Mouse (Mus musculus): ENCODE results near the gene Rdh5. TPM values are rescaled to one million over a fixed set of nuclear protein-coding genes. Genes with fewer than 3 reads are reported as not detected.

The Rdh5 gene
- polyA plus RNA-seq, 1 experiment from 2014 or later: 15.5 TPM

DNA sequence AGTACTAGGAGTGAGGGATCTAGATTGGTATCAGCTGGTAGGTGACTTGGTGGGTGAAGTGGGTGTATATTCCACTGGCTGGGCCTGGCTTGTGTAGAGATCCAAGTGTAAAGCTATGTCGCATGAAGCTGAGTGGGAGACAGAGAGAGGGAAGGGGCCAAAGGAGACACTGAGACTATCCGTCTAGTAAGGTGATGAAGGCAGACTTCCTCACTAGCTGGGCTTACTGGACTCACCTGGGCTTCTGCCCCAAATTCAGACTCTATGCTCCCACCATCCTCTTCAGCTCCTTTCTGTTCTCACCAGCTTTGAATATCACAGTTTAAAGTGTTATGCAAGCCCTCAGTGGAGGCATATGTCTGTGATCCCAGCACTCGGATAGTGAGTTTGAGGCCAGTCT, 6.0 kb downstream of the Rdh5 start:
- Histone ChIP-seq H3K4me1 (ENCODE audit: control insufficient read depth, insufficient read depth, low read length) (peaks cover 15% of the 10 kb centered on the region), H3K4me2 (ENCODE audit: low read depth, low read length) (no peak overlapping the region), H3K27ac (replicated peaks; ENCODE audit: low read depth, low read length) (no peak overlapping the region), H3K9me3 (ENCODE audit: control insufficient read depth, low read length) (no peaks in the 10 kb centered on the region), H3K27me3 (replicated peaks; ENCODE audit: control insufficient read depth, insufficient read depth, low read length) (no peaks in the 10 kb centered on the region), H3K4me3 (ENCODE audit: low read depth, low read length) (no peak overlapping the region), H3K36me3 (ENCODE audit: control insufficient read depth, insufficient read depth, low read length) (peaks cover 63% of the 10 kb centered on the region), H3K9ac (ENCODE audit: low read depth, low read length) (no peak overlapping the region)
- ATAC-seq (ENCODE audit: low read depth) (no peak), DNase-seq (ENCODE audit: low spot score) (no peak)
- 89% methylated on average over 3 of the region's 3 CpGs for WGBS

DNA sequence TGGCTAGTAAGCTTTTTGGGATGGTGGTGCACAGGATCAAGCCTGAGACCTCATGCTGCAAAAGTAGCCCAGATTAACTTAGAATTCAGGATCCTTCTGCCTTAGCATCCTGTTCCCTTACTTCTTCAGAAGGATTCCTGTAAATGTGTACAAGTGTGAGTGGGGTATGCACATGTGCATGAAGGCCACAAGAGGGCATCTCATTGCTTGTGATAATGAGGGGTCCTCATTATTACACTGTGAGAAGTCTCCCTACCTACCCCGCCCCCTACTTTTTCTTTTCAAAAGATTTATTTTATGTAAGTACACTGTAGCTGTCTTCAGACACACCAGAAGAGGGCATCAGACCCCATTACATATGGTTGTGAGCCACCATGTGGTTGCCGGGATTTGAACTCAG, 7.1 kb downstream of the Rdh5 start:
- H3K27me3 ChIP-seq (replicated peaks; ENCODE audit: control insufficient read depth, insufficient read depth, low read length): no peaks in the 10 kb centered on the region
- H3K4me3 ChIP-seq (ENCODE audit: low read depth, low read length): no peak overlapping the region
- DNase-seq (ENCODE audit: low spot score) (no peak), ATAC-seq (ENCODE audit: low read depth) (no peak)
- no peaks in the 10 kb centered on the region for H3K9me3 ChIP-seq (ENCODE audit: control insufficient read depth, low read length)
- peaks cover 66% of the 10 kb centered on the region for H3K36me3 ChIP-seq (ENCODE audit: control insufficient read depth, insufficient read depth, low read length)
- no peak overlapping the region for H3K4me2 ChIP-seq (ENCODE audit: low read depth, low read length)
- H3K27ac ChIP-seq (replicated peaks; ENCODE audit: low read depth, low read length): no peak overlapping the region
- no peak overlapping the region for H3K9ac ChIP-seq (ENCODE audit: low read depth, low read length)
- peaks cover 10% of the 10 kb centered on the region for H3K4me1 ChIP-seq (ENCODE audit: control insufficient read depth, insufficient read depth, low read length)
- 95% methylated on average over 2 of the region's 2 CpGs for WGBS

GRCm38 (mm10) chr10:128913696-128914095, 9.0 kb downstream of the Rdh5 start:
- ATAC-seq (ENCODE audit: low read depth) (no peak), DNase-seq (ENCODE audit: low spot score) (no peak)
- H3K4me3 ChIP-seq (ENCODE audit: low read depth, low read length): no peak overlapping the region
- no peak overlapping the region for H3K27ac ChIP-seq (replicated peaks; ENCODE audit: low read depth, low read length)
- 81% methylated on average over 12 of the region's 12 CpGs for WGBS
- no peak overlapping the region for H3K9ac ChIP-seq (ENCODE audit: low read depth, low read length)
- no peaks in the 10 kb centered on the region for H3K27me3 ChIP-seq (replicated peaks; ENCODE audit: control insufficient read depth, insufficient read depth, low read length)
- no peak overlapping the region for H3K4me2 ChIP-seq (ENCODE audit: low read depth, low read length)
- H3K36me3 ChIP-seq (ENCODE audit: control insufficient read depth, insufficient read depth, low read length): peaks cover 66% of the 10 kb centered on the region
- H3K9me3 ChIP-seq (ENCODE audit: control insufficient read depth, low read length): no peaks in the 10 kb centered on the region
- H3K4me1 ChIP-seq (ENCODE audit: control insufficient read depth, insufficient read depth, low read length): peaks cover 10% of the 10 kb centered on the region

- Histone ChIP-seq H3K27me3 (replicated peaks; ENCODE audit: control insufficient read depth, insufficient read depth, low read length) (no peaks in the 10 kb centered on the region), H3K4me3 (ENCODE audit: low read depth, low read length) (no peak overlapping the region), H3K4me1 (ENCODE audit: control insufficient read depth, insufficient read depth, low read length) (peaks cover 10% of the 10 kb centered on the region), H3K27ac (replicated peaks; ENCODE audit: low read depth, low read length) (peak overlapping the region; percentile 16; the same call in 1 of the 2 replicates), H3K9ac (ENCODE audit: low read depth, low read length) (0 out of 2 replicates have a peak overlapping the region, but pooled peaks have one; percentile 3), H3K4me2 (ENCODE audit: low read depth, low read length) (peak overlapping the region; percentile 16), H3K36me3 (ENCODE audit: control insufficient read depth, insufficient read depth, low read length) (peaks cover 63% of the 10 kb centered on the region), H3K9me3 (ENCODE audit: control insufficient read depth, low read length) (no peaks in the 10 kb centered on the region)
- 10% methylated on average over 5 of the region's 5 CpGs for WGBS
- peak; percentile 26; the same call in 1 of the 2 replicates for ATAC-seq (ENCODE audit: low read depth)
- peak; percentile 92 for DNase-seq (ENCODE audit: low spot score)
Observed at GRCm38 (mm10) chr10:128913219-128913618, 9.5 kb downstream of the Rdh5 start.

GRCm38 (mm10) chr10:128912791-128913190, 9.9 kb downstream of the Rdh5 start:
- H3K4me3 ChIP-seq (ENCODE audit: low read depth, low read length): no peak overlapping the region
- no peaks in the 10 kb centered on the region for H3K9me3 ChIP-seq (ENCODE audit: control insufficient read depth, low read length)
- H3K9ac ChIP-seq (ENCODE audit: low read depth, low read length): 0 out of 2 replicates have a peak overlapping the region, but pooled peaks have one; percentile 3
- DNase-seq (ENCODE audit: low spot score): no peak
- peak overlapping the region; percentile 16 for H3K27ac ChIP-seq (replicated peaks; ENCODE audit: low read depth, low read length)
- 89% methylated on average over 4 of the region's 4 CpGs for WGBS
- H3K27me3 ChIP-seq (replicated peaks; ENCODE audit: control insufficient read depth, insufficient read depth, low read length): no peaks in the 10 kb centered on the region
- peak overlapping the region; percentile 16 for H3K4me2 ChIP-seq (ENCODE audit: low read depth, low read length)
- no peak for ATAC-seq (ENCODE audit: low read depth)
- peaks cover 10% of the 10 kb centered on the region for H3K4me1 ChIP-seq (ENCODE audit: control insufficient read depth, insufficient read depth, low read length)
- peaks cover 58% of the 10 kb centered on the region for H3K36me3 ChIP-seq (ENCODE audit: control insufficient read depth, insufficient read depth, low read length)

DNA sequence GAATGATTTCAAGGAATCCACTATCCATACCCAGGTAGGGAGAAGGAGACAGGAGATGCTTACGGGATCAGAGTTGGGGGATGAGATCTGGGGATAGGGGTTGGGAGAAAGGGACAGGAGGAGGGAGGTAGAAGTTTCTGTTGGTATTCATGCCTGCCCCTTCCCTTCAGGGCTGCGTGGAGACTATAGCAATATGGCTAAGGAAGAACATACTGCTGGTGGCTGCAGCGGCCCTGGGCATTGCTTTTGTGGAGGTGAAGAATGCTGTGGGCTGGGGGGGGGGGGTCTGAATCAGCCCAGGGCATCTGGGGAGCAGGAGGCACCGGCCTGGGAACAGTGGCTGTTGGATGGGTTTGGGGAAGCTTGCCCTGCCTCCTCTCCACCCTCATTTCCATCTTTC, 10.4 kb downstream of the Rdh5 start:
- 0 out of 2 replicates have a peak overlapping the region, but pooled peaks have one; percentile 3 for H3K9ac ChIP-seq (ENCODE audit: low read depth, low read length)
- H3K4me1 ChIP-seq (ENCODE audit: control insufficient read depth, insufficient read depth, low read length): peaks cover 10% of the 10 kb centered on the region
- H3K27ac ChIP-seq (replicated peaks; ENCODE audit: low read depth, low read length): no peak overlapping the region
- no peaks in the 10 kb centered on the region for H3K27me3 ChIP-seq (replicated peaks; ENCODE audit: control insufficient read depth, insufficient read depth, low read length)
- no peaks in the 10 kb centered on the region for H3K9me3 ChIP-seq (ENCODE audit: control insufficient read depth, low read length)
- peak overlapping the region; percentile 20; the same call in 1 of the 2 replicates for H3K4me2 ChIP-seq (ENCODE audit: low read depth, low read length)
- no peak for ATAC-seq (ENCODE audit: low read depth)
- DNase-seq (ENCODE audit: low spot score): no peak
- peaks cover 53% of the 10 kb centered on the region for H3K36me3 ChIP-seq (ENCODE audit: control insufficient read depth, insufficient read depth, low read length)
- no peak overlapping the region for H3K4me3 ChIP-seq (ENCODE audit: low read depth, low read length)
- WGBS: 82% methylated on average over 3 of the region's 4 CpGs

- Histone ChIP-seq H3K9ac (ENCODE audit: low read depth, low read length) (peak overlapping the region; percentile 99), H3K9me3 (ENCODE audit: control insufficient read depth, low read length) (no peaks in the 10 kb centered on the region), H3K4me3 (ENCODE audit: low read depth, low read length) (peak overlapping the region; percentile 94), H3K36me3 (ENCODE audit: control insufficient read depth, insufficient read depth, low read length) (peaks cover 45% of the 10 kb centered on the region), H3K27ac (replicated peaks; ENCODE audit: low read depth, low read length) (no peak overlapping the region), H3K27me3 (replicated peaks; ENCODE audit: control insufficient read depth, insufficient read depth, low read length) (no peaks in the 10 kb centered on the region), H3K4me2 (ENCODE audit: low read depth, low read length) (peak overlapping the region; percentile 75), H3K4me1 (ENCODE audit: control insufficient read depth, insufficient read depth, low read length) (peaks cover 10% of the 10 kb centered on the region)
- no peak for ATAC-seq (ENCODE audit: low read depth)
- DNase-seq (ENCODE audit: low spot score): no peak
- WGBS: 82% methylated on average over 6 of the region's 6 CpGs
Observed at GRCm38 (mm10) chr10:128911430-128911829, 11.3 kb downstream of the Rdh5 start.

DNA sequence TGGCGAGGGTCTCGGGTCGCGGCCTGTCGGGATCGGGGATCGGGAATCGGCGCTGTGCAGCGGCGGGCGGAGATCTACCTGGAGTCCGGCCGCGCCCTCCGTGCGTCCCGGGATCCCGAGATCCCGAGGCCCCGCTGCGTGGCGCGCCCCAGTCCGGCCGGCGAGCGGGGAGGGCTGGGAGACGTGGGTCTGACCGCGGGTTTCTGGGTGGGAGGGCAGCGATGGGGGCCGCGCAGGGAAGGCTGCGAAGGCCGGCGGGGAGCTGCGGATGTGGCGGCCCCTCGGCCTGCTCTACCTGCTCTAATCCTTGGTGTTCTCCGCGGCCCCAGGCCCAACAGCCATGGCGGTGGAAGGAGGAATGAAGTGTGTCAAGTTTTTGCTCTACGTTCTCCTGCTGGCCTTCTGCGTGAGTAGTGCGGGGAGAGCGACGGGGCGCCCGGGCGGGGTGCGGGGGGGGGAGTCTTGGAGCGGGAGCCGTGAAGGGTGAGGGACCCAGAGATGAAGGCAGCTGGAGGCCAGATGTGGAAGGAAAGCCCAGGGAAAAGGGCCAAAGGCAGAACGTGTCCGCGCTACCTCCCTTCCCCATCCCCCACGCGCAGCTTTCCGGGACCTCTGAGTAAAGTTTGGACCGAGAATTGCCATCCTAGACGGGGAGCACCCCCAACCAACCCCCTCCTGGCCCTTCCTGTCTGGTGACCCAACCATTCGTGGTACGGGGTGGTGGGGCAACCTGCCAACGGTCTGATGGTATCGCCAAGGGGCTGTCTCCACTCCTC, 12.4 kb downstream of the Rdh5 start:
- DNase-seq (ENCODE audit: low spot score) (peak; percentile 80), ATAC-seq (ENCODE audit: low read depth) (peak; percentile 23)
- Histone ChIP-seq H3K36me3 (ENCODE audit: control insufficient read depth, insufficient read depth, low read length) (peaks cover 37% of the 10 kb centered on the region), H3K4me1 (ENCODE audit: control insufficient read depth, insufficient read depth, low read length) (peaks cover 10% of the 10 kb centered on the region), H3K27me3 (replicated peaks; ENCODE audit: control insufficient read depth, insufficient read depth, low read length) (no peaks in the 10 kb centered on the region), H3K4me2 (ENCODE audit: low read depth, low read length) (peak overlapping the region; percentile 75), H3K27ac (replicated peaks; ENCODE audit: low read depth, low read length) (peak overlapping the region; percentile 96), H3K9ac (ENCODE audit: low read depth, low read length) (peak overlapping the region; percentile 99), H3K4me3 (ENCODE audit: low read depth, low read length) (peak overlapping the region; percentile 94), H3K9me3 (ENCODE audit: control insufficient read depth, low read length) (no peaks in the 10 kb centered on the region)
- 1% methylated on average over 37 of the region's 66 CpGs for WGBS

Data from embryonic facial prominence, embryonic 14.5 days (tissue).